Mouse (Mus musculus) limb, embryonic 15.5 days (tissue): ENCODE data around the gene Dnajc5. TPM values are rescaled to one million over a fixed set of nuclear protein-coding genes. Genes with fewer than 3 reads are reported as not detected.

Experiments
- ATAC-seq: fragments of 200-750 bp; cut with Nextera tagmentation; 2 replicates; pipeline ENCODE4 v1.8.0; 2017; ENCODE audit warnings: low read depth, moderate TSS enrichment; ENCODE audit not compliant: insufficient number of reproducible peaks, low FRiP score, low TSS enrichment
- H3K27ac ChIP-seq: fragments of 300-500 bp; sonication (generic); 2 replicates; pipeline ENCODE4 v1.5.1; 2015; ENCODE audit warnings: moderate library complexity, mild to moderate bottlenecking, inconsistent platforms
- H3K27me3 ChIP-seq: fragments of 300-500 bp; sonication (generic); 2 replicates; pipeline ENCODE4 v1.6.1; 2015; ENCODE audit warnings: inconsistent platforms
- H3K36me3 ChIP-seq: fragments of 300-500 bp; sonication (generic); 2 replicates; pipeline ENCODE4 v1.6.1; 2015; ENCODE audit warnings: inconsistent platforms
- H3K4me1 ChIP-seq: fragments of 300-500 bp; sonication (generic); 2 replicates; pipeline ENCODE4 v1.6.1; 2015; ENCODE audit warnings: inconsistent platforms
- H3K4me2 ChIP-seq: fragments of 300-500 bp; sonication (generic); 2 replicates; pipeline ENCODE4 v1.6.1; 2015; ENCODE audit warnings: mild to moderate bottlenecking, inconsistent platforms
- H3K4me3 ChIP-seq: fragments of 300-500 bp; sonication (generic); 2 replicates; pipeline ENCODE4 v1.5.1; 2015; ENCODE audit warnings: mild to moderate bottlenecking, inconsistent platforms
- H3K9ac ChIP-seq: fragments of 300-500 bp; sonication (generic); 2 replicates; pipeline ENCODE4 v1.6.1; 2015; ENCODE audit warnings: inconsistent platforms
- H3K9me3 ChIP-seq: fragments of 300-500 bp; sonication (generic); 2 replicates; pipeline ENCODE4 v1.6.1; 2016; ENCODE audit warnings: inconsistent platforms
- WGBS: fragments of 180-500 bp; shearing (Covaris S2); methylation state at CpG from one replicate; pipeline ENCODE4 v1.1.7; 2015; 5-methylcytosine and 5-hydroxymethylcytosine counted together
- polyA plus RNA-seq: library from polyadenylated mRNA; unstranded; fragments of >200 nt; fragmentation: Nextera tagmentation; extraction: Ambion mirVana; gene quantifications from 2 replicates; pipeline ENCODE4 v1.2.1, GENCODE M21; 2015

Gene Dnajc5
- polyA plus RNA-seq, 1 experiment from 2014 or later: 89.5 TPM

- 69% methylated on average over 2 of the region's 2 CpGs for WGBS
- H3K27ac ChIP-seq: no peak overlapping the region
- peaks cover 27% of the 10 kb centered on the region for H3K36me3 ChIP-seq
- H3K9me3 ChIP-seq: no peaks in the 10 kb centered on the region
- no peak overlapping the region for H3K9ac ChIP-seq
- peaks cover 18% of the 10 kb centered on the region for H3K4me1 ChIP-seq
- no peak overlapping the region for H3K4me3 ChIP-seq
- no peaks in the 10 kb centered on the region for H3K27me3 ChIP-seq
- H3K4me2 ChIP-seq: no peak overlapping the region
- no peak for ATAC-seq
Observed at GRCm38 (mm10) chr2:181577126-181577525, 56.8 kb downstream of the Dnajc5 start.

- Histone ChIP-seq H3K4me2 (no peak overlapping the region), H3K4me1 (peaks cover 18% of the 10 kb centered on the region), H3K4me3 (no peak overlapping the region), H3K36me3 (peaks cover 17% of the 10 kb centered on the region), H3K9ac (no peak overlapping the region), H3K27ac (no peak overlapping the region), H3K27me3 (no peaks in the 10 kb centered on the region), H3K9me3 (no peaks in the 10 kb centered on the region)
- WGBS: 82% methylated on average over 7 of the region's 7 CpGs
- ATAC-seq: no peak
Observed at GRCm38 (mm10) chr2:181577981-181578581, 57.8 kb downstream of the Dnajc5 start.

- Histone ChIP-seq H3K4me2 (no peak overlapping the region), H3K9ac (no peak overlapping the region), H3K9me3 (no peaks in the 10 kb centered on the region), H3K4me1 (peaks cover 18% of the 10 kb centered on the region), H3K27me3 (no peaks in the 10 kb centered on the region), H3K4me3 (no peak overlapping the region), H3K36me3 (peaks cover 15% of the 10 kb centered on the region), H3K27ac (no peak overlapping the region)
- WGBS: 71% methylated on average over 5 of the region's 5 CpGs
- ATAC-seq: no peak
Observed at GRCm38 (mm10) chr2:181578790-181579618, 58.7 kb downstream of the Dnajc5 start.

- ATAC-seq: no peak
- Histone ChIP-seq H3K27ac (no peak overlapping the region), H3K4me2 (no peak overlapping the region)
Observed at GRCm38 (mm10) chr2:181579681-181580080, 59.4 kb downstream of the Dnajc5 start.

GRCm38 (mm10) chr2:181580131-181580772 lies 60.0 kb downstream of the Dnajc5 start:
- no peak for ATAC-seq
- no peaks in the 10 kb centered on the region for H3K9me3 ChIP-seq
- peak overlapping the region; percentile 39; the same call in 1 of the 2 replicates for H3K9ac ChIP-seq
- 62% methylated on average over 5 of the region's 5 CpGs for WGBS
- peak overlapping the region; percentile 78 for H3K4me3 ChIP-seq
- peak overlapping the region; percentile 94 for H3K4me2 ChIP-seq
- H3K27me3 ChIP-seq: no peaks in the 10 kb centered on the region
- peaks cover 20% of the 10 kb centered on the region for H3K36me3 ChIP-seq
- peak overlapping the region; percentile 95; the same call in 1 of the 2 replicates for H3K27ac ChIP-seq
- peaks cover 18% of the 10 kb centered on the region for H3K4me1 ChIP-seq

More at GRCm38 (mm10) chr2:181579681-181580080, 59.4 kb downstream of the Dnajc5 start:
- Histone ChIP-seq H3K36me3 (peaks cover 15% of the 10 kb centered on the region), H3K9ac (no peak overlapping the region), H3K9me3 (no peaks in the 10 kb centered on the region), H3K4me1 (peaks cover 18% of the 10 kb centered on the region), H3K27me3 (no peaks in the 10 kb centered on the region), H3K4me3 (no peak overlapping the region)
- 79% methylated on average over 1 of the region's 1 CpGs for WGBS

- 1% methylated on average over 11 of the region's 11 CpGs for WGBS
- peak overlapping the region; percentile 94 for H3K4me2 ChIP-seq
- H3K4me1 ChIP-seq: peaks cover 18% of the 10 kb centered on the region
- peak overlapping the region; percentile 95 for H3K27ac ChIP-seq
- ATAC-seq: peak; percentile 62
- H3K27me3 ChIP-seq: no peaks in the 10 kb centered on the region
- peak overlapping the region; percentile 78 for H3K4me3 ChIP-seq
- H3K9ac ChIP-seq: peak overlapping the region; percentile 80
- no peaks in the 10 kb centered on the region for H3K9me3 ChIP-seq
- H3K36me3 ChIP-seq: peaks cover 27% of the 10 kb centered on the region
Observed at GRCm38 (mm10) chr2:181581016-181581401, 60.7 kb downstream of the Dnajc5 start.

- Histone ChIP-seq H3K36me3 (peaks cover 33% of the 10 kb centered on the region), H3K4me2 (peak overlapping the region; percentile 94), H3K27ac (peak overlapping the region; percentile 95), H3K9ac (peak overlapping the region; percentile 80), H3K4me3 (peak overlapping the region; percentile 78), H3K27me3 (no peaks in the 10 kb centered on the region), H3K4me1 (peaks cover 18% of the 10 kb centered on the region), H3K9me3 (no peaks in the 10 kb centered on the region)
- under 1% methylated on average over 49 of the region's 49 CpGs for WGBS
- ATAC-seq: peak; percentile 58
Observed at GRCm38 (mm10) chr2:181581402-181582120, 61.3 kb downstream of the Dnajc5 start.

GRCm38 (mm10) chr2:181582358-181582757 lies 62.1 kb downstream of the Dnajc5 start:
- 87% methylated on average over 2 of the region's 2 CpGs for WGBS
- Histone ChIP-seq H3K9ac (no peak overlapping the region), H3K4me2 (no peak overlapping the region), H3K4me3 (no peak overlapping the region), H3K4me1 (peaks cover 18% of the 10 kb centered on the region), H3K27me3 (no peaks in the 10 kb centered on the region), H3K27ac (no peak overlapping the region), H3K36me3 (peaks cover 41% of the 10 kb centered on the region), H3K9me3 (no peaks in the 10 kb centered on the region)
- no peak for ATAC-seq

GRCm38 (mm10) chr2:181582939-181583338 lies 62.7 kb downstream of the Dnajc5 start:
- ATAC-seq: no peak
- 82% methylated on average over 1 of the region's 1 CpGs for WGBS
- no peaks in the 10 kb centered on the region for H3K27me3 ChIP-seq
- H3K4me1 ChIP-seq: peaks cover 18% of the 10 kb centered on the region
- H3K4me3 ChIP-seq: no peak overlapping the region
- no peak overlapping the region for H3K27ac ChIP-seq
- H3K9ac ChIP-seq: no peak overlapping the region
- H3K9me3 ChIP-seq: no peaks in the 10 kb centered on the region
- peaks cover 46% of the 10 kb centered on the region for H3K36me3 ChIP-seq
- no peak overlapping the region for H3K4me2 ChIP-seq

GRCm38 (mm10) chr2:181583460-181584257 lies 63.4 kb downstream of the Dnajc5 start:
- Histone ChIP-seq H3K4me3 (no peak overlapping the region), H3K27ac (no peak overlapping the region), H3K4me2 (no peak overlapping the region), H3K27me3 (no peaks in the 10 kb centered on the region), H3K4me1 (peaks cover 16% of the 10 kb centered on the region), H3K9ac (no peak overlapping the region), H3K9me3 (no peaks in the 10 kb centered on the region), H3K36me3 (peaks cover 52% of the 10 kb centered on the region)
- 86% methylated on average over 3 of the region's 3 CpGs for WGBS
- ATAC-seq: no peak

GRCm38 (mm10) chr2:181584411-181584942 lies 64.2 kb downstream of the Dnajc5 start, which contains the start of gene Uckl1:
Uckl1 (minus strand) TSS chr2:181584892.
- 87% methylated on average over 4 of the region's 4 CpGs for WGBS
- no peak within 1 kb of the TSS for H3K4me2 ChIP-seq
- H3K9me3 ChIP-seq: no peaks in the 10 kb centered on the region
- H3K9ac ChIP-seq: no peak within 1 kb of the TSS
- H3K36me3 ChIP-seq: peaks cover 60% of the 10 kb centered on the region
- H3K27ac ChIP-seq: no peak within 1 kb of the TSS
- no peaks in the 10 kb centered on the region for H3K27me3 ChIP-seq
- H3K4me1 ChIP-seq: peaks cover 10% of the 10 kb centered on the region
- ATAC-seq: no peak
- H3K4me3 ChIP-seq: no peak within 1 kb of the TSS
